Mouse (Mus musculus) cerebellum, adult 2 months (tissue): ENCODE measurements around the gene Ano9.

ENCODE experiments used
- CTCF ChIP-seq: fragments of 200-500 bp; IDR thresholded peaks from 2 replicates; pipeline ENCODE4 v1.5.1; 2011; ENCODE audit warnings: low read depth, mild to moderate bottlenecking, control low read depth, low read length, moderate library complexity, borderline replicate concordance; ENCODE audit not compliant: insufficient read depth
- POLR2A ChIP-seq: fragments of 200-500 bp; IDR thresholded peaks from 2 replicates; pipeline ENCODE4 v1.6.1; 2011; ENCODE audit warnings: low read length, control low read depth, borderline replicate concordance; ENCODE audit not compliant: insufficient read depth

DNA sequence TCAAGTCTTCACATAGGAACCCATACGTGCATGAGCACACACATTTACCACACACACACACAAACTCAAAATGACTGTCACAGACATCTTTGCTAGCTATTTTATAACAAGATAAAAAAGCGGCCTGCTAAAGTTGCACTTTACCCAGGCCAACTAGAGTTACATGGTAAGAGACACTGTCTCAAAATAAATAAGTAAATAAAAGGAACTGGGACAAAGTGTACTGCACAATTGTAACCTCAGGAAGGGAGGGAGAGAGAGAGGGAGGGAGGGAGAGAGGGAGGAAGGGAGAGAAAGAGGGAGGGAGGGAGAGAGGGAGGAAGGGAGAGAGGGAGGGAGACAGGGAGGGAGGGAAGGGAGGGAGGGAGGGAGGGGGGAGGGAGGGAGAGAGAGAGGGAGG lies 65.2 kb downstream of the Ano9 start:
- TF ChIP-seq CTCF = no peak
- TF ChIP-seq POLR2A = no peak
